ENCODE assay signal across 20 mouse cellular contexts in genomic region chr16:92927662-92928061, GRCm38 (mm10).
A peak's percentile ranks its signal among the peaks of the same experiment; 100 is the strongest.
DNase-seq lines count a peak whose midpoint lies in the region; ATAC-seq lines count a peak whose summit lies in the region.
"Had no signal": no experiment of that assay in that cellular context is flagged by ENCODE, and none has a peak within 500 bp of the region (broad histone marks: within the 10 kb centered on the region; RNA-seq: fewer than 3 reads in every experiment).

No protein-coding gene starts in this region.

- H3K4me2 ChIP-seq in liver, embryonic 12.5 days: no peak overlapping the region
- H3K4me2 ChIP-seq: heart, embryonic 13.5 days; hindbrain, embryonic 14.5 days; midbrain, embryonic 15.5 days; neural tube, embryonic 12.5 days; stomach, embryonic 15.5 days had no signal

- H3K9me3 ChIP-seq in limb, embryonic 10.5 days (replicated peaks): no peaks in the 10 kb centered on the region
- H3K9me3 ChIP-seq in liver, embryonic 12.5 days (replicated peaks): no peaks in the 10 kb centered on the region
- H3K9me3 ChIP-seq: heart, embryonic 13.5 days; midbrain, embryonic 15.5 days; neural tube, embryonic 12.5 days; stomach, embryonic 15.5 days had no signal

- H3K36me3 ChIP-seq in limb, embryonic 10.5 days: no peaks in the 10 kb centered on the region
- H3K36me3 ChIP-seq in liver, embryonic 12.5 days: no peaks in the 10 kb centered on the region
- H3K36me3 ChIP-seq: heart, embryonic 13.5 days; midbrain, embryonic 15.5 days; neural tube, embryonic 12.5 days; stomach, embryonic 15.5 days had no signal

- 8% methylated on average over 2 of the region's 2 CpGs for WGBS in limb, embryonic 10.5 days
- WGBS in liver, embryonic 12.5 days (ENCODE audit: insufficient replicate concordance): 4% methylated on average over 2 of the region's 2 CpGs

- peak; percentile 9 for DNase-seq in embryo, embryonic 10 days (ENCODE audit: low spot score)
- no peak for DNase-seq in embryo, embryonic 9.5 days (ENCODE audit: extremely low spot score)
- DNase-seq in limb, embryonic 10.5 days (ENCODE audit: low spot score): peak; percentile 58
- DNase-seq in thymus, adult 18-20 months: peak; percentile 57 to 72
- no peak for DNase-seq in layer of hippocampus, adult 18-20 months (ENCODE audit: low spot score in 2 of 2)
- DNase-seq in spleen, postnatal 4 days (ENCODE audit: low spot score in 2 of 2): no peak
- no peak for DNase-seq in heart, adult 9 months (ENCODE audit: low spot score in 2 of 2)
- DNase-seq: adrenal gland, postnatal 14 days; cerebellum, adult 9-11 months; gastrocnemius, postnatal 10 days; kidney, adult 8-10 months; right cerebral cortex, postnatal 4 days had no signal

- peaks cover 46% of the 10 kb centered on the region for H3K4me1 ChIP-seq in limb, embryonic 10.5 days
- no peaks in the 10 kb centered on the region for H3K4me1 ChIP-seq in liver, embryonic 12.5 days
- H3K4me1 ChIP-seq: heart, embryonic 13.5 days; midbrain, embryonic 15.5 days; neural tube, embryonic 12.5 days; stomach, embryonic 15.5 days had no signal

- ATAC-seq in liver, embryonic 12.5 days: no peak
- ATAC-seq: forebrain, embryonic 14.5 days; midbrain, embryonic 15.5 days had no signal

- peak overlapping the region; percentile 37; the same call in 1 of the 2 replicates for H3K27ac ChIP-seq in limb, embryonic 10.5 days
- no peak overlapping the region for H3K27ac ChIP-seq in liver, embryonic 12.5 days
- H3K27ac ChIP-seq: heart, embryonic 13.5 days; hindbrain, embryonic 14.5 days; liver, embryonic 14.5 days; midbrain, embryonic 15.5 days; neural tube, embryonic 12.5 days; stomach, embryonic 15.5 days had no signal

- H3K27me3 ChIP-seq in limb, embryonic 10.5 days (ENCODE audit: low read depth, poor library complexity, severe bottlenecking): peaks cover 27% of the 10 kb centered on the region
- H3K27me3 ChIP-seq in liver, embryonic 12.5 days (replicated peaks): peaks cover 16% of the 10 kb centered on the region
- H3K27me3 ChIP-seq: midbrain, embryonic 15.5 days; neural tube, embryonic 12.5 days; stomach, embryonic 15.5 days had no signal

- 0 out of 2 replicates have a peak overlapping the region, but pooled peaks have one; percentile 1 for H3K4me3 ChIP-seq in limb, embryonic 10.5 days
- H3K4me3 ChIP-seq in liver, embryonic 12.5 days: no peak overlapping the region
- H3K4me3 ChIP-seq: heart, embryonic 13.5 days; midbrain, embryonic 15.5 days; neural tube, embryonic 12.5 days; stomach, embryonic 15.5 days had no signal

- H3K9ac ChIP-seq in liver, embryonic 12.5 days: no peak overlapping the region
- H3K9ac ChIP-seq: heart, embryonic 13.5 days; hindbrain, embryonic 14.5 days; liver, embryonic 14.5 days; midbrain, embryonic 15.5 days; neural tube, embryonic 12.5 days; stomach, embryonic 15.5 days had no signal

Comparison
In these comparisons a context has a peak if more than half of its experiments do, and no peak if none do; other contexts are left out.
1. DNase-seq: peak in embryo, embryonic 10 days (single experiment), limb, embryonic 10.5 days (single experiment) and thymus, adult 18-20 months (2 of 2); none in embryo, embryonic 9.5 days (single experiment), layer of hippocampus, adult 18-20 months (0 of 2), spleen, postnatal 4 days (0 of 2) and heart, adult 9 months (0 of 2).